Mouse (Mus musculus) hindbrain, embryonic 10.5 days (tissue): ENCODE measurements around the gene Sds. TPM values are rescaled to one million over a fixed set of nuclear protein-coding genes. Genes with fewer than 3 reads are reported as not detected.
"Not testable (repeated sequence)": the region's sequence is repeated elsewhere in the genome, so short reads cannot be mapped to it uniquely, and the experiment has no call there.

ENCODE experiments used
- DNase-seq: peaks from one replicate; pipeline ENCODE4 v3.0.0-alpha.2; 2017; ENCODE audit warnings: low spot score
- H3K27ac ChIP-seq: fragments of 300-500 bp; sonication (generic); 2 replicates; pipeline ENCODE4 v1.5.1; 2016; ENCODE audit warnings: mild to moderate bottlenecking, moderate library complexity
- H3K27me3 ChIP-seq: fragments of 300-500 bp; sonication (generic); 2 replicates; pipeline ENCODE4 v1.6.1; 2016; ENCODE audit warnings: mild to moderate bottlenecking; ENCODE audit not compliant: poor library complexity, insufficient read depth, severe bottlenecking
- H3K36me3 ChIP-seq: fragments of 300-500 bp; sonication (generic); 2 replicates; pipeline ENCODE4 v1.6.1; 2016; ENCODE audit warnings: mild to moderate bottlenecking, moderate library complexity
- H3K4me1 ChIP-seq: fragments of 300-500 bp; sonication (generic); replicated peaks from 2 replicates; pipeline ENCODE4 v1.6.1; 2016; ENCODE audit warnings: mild to moderate bottlenecking
- H3K4me3 ChIP-seq: fragments of 300-500 bp; sonication (generic); 2 replicates; pipeline ENCODE4 v1.5.1; 2016; ENCODE audit warnings: mild to moderate bottlenecking, moderate library complexity
- H3K9me3 ChIP-seq: fragments of 300-500 bp; sonication (generic); 2 replicates; pipeline ENCODE4 v1.6.1; 2016; ENCODE audit warnings: mild to moderate bottlenecking, moderate library complexity
- WGBS: fragments of 180-500 bp; shearing (Covaris S2); methylation state at CpG from one replicate; pipeline ENCODE4 v1.1.7; 2016; 5-methylcytosine and 5-hydroxymethylcytosine counted together
- polyA plus RNA-seq: library from polyadenylated mRNA; unstranded; fragments of >200 nt; fragmentation: Nextera tagmentation; extraction: Ambion mirVana; gene quantifications from 2 replicates; pipeline ENCODE4 v1.2.1, GENCODE M21; 2016

Gene Sds
- polyA plus RNA-seq, 1 experiment from 2014 or later = not detected

- Histone ChIP-seq H3K36me3 (peaks cover 64% of the 10 kb centered on the region), H3K27me3 (no peaks in the 10 kb centered on the region), H3K9me3 (no peaks in the 10 kb centered on the region), H3K4me1 (peaks cover 28% of the 10 kb centered on the region), H3K27ac (no peak overlapping the region), H3K4me3 (no peak overlapping the region)
- no peak for DNase-seq
- 91% methylated on average over 3 of the region's 3 CpGs for WGBS
Measured at GRCm38 (mm10) chr5:120497071-120497470, 20.7 kb downstream of the Sds start.

GRCm38 (mm10) chr5:120499202-120499601 lies 22.9 kb downstream of the Sds start:
- H3K27ac ChIP-seq = no peak overlapping the region
- H3K4me1 ChIP-seq = peaks cover 33% of the 10 kb centered on the region
- no peaks in the 10 kb centered on the region for H3K27me3 ChIP-seq
- no peak overlapping the region for H3K4me3 ChIP-seq
- no peaks in the 10 kb centered on the region for H3K9me3 ChIP-seq
- 86% methylated on average over 4 of the region's 4 CpGs for WGBS
- peaks cover 44% of the 10 kb centered on the region for H3K36me3 ChIP-seq
- DNase-seq = no peak

DNA sequence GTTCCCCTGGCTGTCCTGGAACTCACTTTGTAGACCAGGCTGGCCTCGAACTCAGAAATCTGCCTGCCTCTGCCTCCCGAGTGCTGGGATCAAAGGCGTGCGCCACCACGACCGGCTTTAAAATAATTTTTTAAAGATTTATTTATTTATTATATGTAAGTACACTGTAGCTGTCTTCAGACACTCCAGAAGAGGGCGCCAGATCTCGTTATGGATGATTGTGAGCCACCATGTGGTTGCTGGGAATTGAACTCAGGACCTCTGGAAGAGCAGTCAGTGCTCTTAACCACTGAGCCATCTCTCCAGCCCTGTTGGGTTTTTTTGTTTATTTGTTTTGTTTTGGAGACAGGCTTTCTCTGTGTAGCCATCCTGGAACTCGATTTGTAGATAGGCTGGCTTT lies 24.3 kb downstream of the Sds start:
- H3K27me3 ChIP-seq, H3K27ac ChIP-seq, H3K9me3 ChIP-seq, H3K4me3 ChIP-seq, DNase-seq: not testable (repeated sequence)
- H3K4me1 ChIP-seq = peaks cover 25% of the 10 kb centered on the region
- H3K36me3 ChIP-seq = peaks cover 30% of the 10 kb centered on the region
- 85% methylated on average over 9 of the region's 9 CpGs for WGBS

DNA sequence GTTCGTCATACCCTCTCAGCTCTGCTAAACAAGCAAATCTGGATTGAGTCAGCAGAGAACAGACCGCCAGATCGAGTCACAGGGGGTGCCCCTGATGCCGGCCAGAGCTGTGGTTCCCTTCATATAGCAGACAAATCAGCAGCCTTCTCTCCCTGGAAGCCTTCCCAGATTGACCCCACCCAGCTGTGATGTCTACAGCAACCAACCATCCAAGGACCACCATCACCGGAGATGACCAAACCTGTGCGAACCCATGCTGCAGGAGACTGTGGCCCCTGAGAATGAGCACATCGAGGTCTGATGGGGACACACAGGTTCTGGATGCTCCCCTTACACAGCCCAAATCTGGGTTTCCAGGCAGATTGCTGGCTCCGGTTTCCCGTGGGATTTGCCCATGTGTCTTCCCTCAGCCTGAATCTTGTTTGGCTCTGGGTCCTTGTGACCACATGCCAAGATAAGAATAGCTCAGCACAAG lies 25.9 kb downstream of the Sds start:
- H3K36me3 ChIP-seq = peaks cover 15% of the 10 kb centered on the region
- no peak for DNase-seq
- no peaks in the 10 kb centered on the region for H3K9me3 ChIP-seq
- 67% methylated on average over 9 of the region's 9 CpGs for WGBS
- no peaks in the 10 kb centered on the region for H3K27me3 ChIP-seq
- peak overlapping the region; percentile 96 for H3K4me3 ChIP-seq
- H3K27ac ChIP-seq = no peak overlapping the region
- H3K4me1 ChIP-seq = peaks cover 26% of the 10 kb centered on the region

DNA sequence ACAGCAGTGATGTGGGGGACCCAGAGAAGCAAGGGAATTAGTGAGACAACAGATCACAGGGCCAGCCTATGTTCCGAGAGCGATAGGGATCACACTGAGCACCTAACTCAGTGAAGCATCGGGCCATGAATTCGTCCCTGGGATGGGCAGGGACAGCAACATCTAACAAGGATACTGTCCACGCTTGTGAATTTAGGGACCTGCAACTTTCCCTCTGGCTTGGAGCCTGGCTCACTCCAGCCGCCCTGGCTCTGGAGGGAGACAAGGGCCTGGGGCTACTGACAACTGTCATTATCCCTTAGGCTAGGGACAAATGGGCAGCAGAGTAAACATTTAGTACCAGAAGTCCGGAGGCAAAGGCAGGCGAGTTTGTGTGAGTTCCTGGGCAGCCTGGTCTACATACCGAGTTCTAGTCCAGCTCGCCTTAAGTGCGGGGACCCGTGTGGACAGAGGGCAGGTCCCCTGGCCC lies 26.4 kb downstream of the Sds start:
- WGBS = 12% methylated on average over 12 of the region's 12 CpGs
- Histone ChIP-seq H3K4me3 (peak overlapping the region; percentile 96), H3K36me3 (peaks cover 11% of the 10 kb centered on the region), H3K27me3 (no peaks in the 10 kb centered on the region), H3K9me3 (no peaks in the 10 kb centered on the region), H3K27ac (peak overlapping the region; percentile 89), H3K4me1 (peaks cover 26% of the 10 kb centered on the region)
- no peak for DNase-seq

- under 1% methylated on average over 55 of the region's 55 CpGs for WGBS
- H3K9me3 ChIP-seq = no peaks in the 10 kb centered on the region
- peak within 1 kb of the TSS; percentile 96 for H3K4me3 ChIP-seq
- no peaks in the 10 kb centered on the region; the same call in 1 of the 2 replicates for H3K27me3 ChIP-seq
- peak; percentile 96 for DNase-seq
- peaks cover 9% of the 10 kb centered on the region for H3K36me3 ChIP-seq
- H3K27ac ChIP-seq = peak within 1 kb of the TSS; percentile 89
- H3K4me1 ChIP-seq = peaks cover 26% of the 10 kb centered on the region
Measured at GRCm38 (mm10) chr5:120503144-120503795, 26.9 kb downstream of the Sds start, which contains the start of gene Plbd2. TSS of gene Plbd2 (minus strand) at chr5:120503625.

GRCm38 (mm10) chr5:120505368-120505767 lies 29.0 kb downstream of the Sds start:
- Histone ChIP-seq H3K27ac (peak overlapping the region; percentile 57), H3K27me3 (no peaks in the 10 kb centered on the region; the same call in 1 of the 2 replicates), H3K36me3 (no peaks in the 10 kb centered on the region), H3K4me1 (peaks cover 31% of the 10 kb centered on the region), H3K4me3 (peak overlapping the region; percentile 19; the same call in 1 of the 2 replicates), H3K9me3 (peaks cover 5% of the 10 kb centered on the region)
- whole genome bisulfite sequencing = 22% methylated on average over 16 of the region's 16 CpGs
- peak; percentile 78 for DNase-seq

DNA sequence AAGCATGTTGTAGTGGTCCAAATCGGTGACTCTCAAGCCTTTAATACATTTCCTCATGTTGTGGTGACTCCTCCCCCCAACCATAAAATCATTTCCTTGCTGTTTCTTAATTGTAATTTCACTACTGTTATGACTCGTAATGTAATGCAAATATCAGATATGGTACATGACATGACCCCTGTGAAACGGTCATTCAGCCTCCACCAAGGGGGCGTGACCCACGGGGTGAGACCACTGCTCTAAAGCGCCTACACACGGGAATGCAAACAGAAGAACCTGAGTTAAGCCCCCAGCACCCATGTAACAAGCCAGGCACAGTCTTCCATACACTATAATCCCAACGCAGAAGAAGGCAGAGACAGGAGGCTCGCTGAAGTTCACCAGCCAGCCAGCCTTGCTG lies 29.5 kb downstream of the Sds start:
- no peak for DNase-seq
- Histone ChIP-seq H3K9me3 (peaks cover 5% of the 10 kb centered on the region), H3K27me3 (no peaks in the 10 kb centered on the region; the same call in 1 of the 2 replicates), H3K27ac (no peak overlapping the region; the same call in 1 of the 2 replicates), H3K4me1 (peaks cover 35% of the 10 kb centered on the region), H3K36me3 (no peaks in the 10 kb centered on the region), H3K4me3 (0 out of 2 replicates have a peak overlapping the region, but pooled peaks have one; percentile 19)
- WGBS = 72% methylated on average over 9 of the region's 9 CpGs

GRCm38 (mm10) chr5:120506490-120506889 lies 30.2 kb downstream of the Sds start:
- Histone ChIP-seq H3K4me1 (peaks cover 40% of the 10 kb centered on the region), H3K27ac (no peak overlapping the region), H3K9me3 (peaks cover 5% of the 10 kb centered on the region), H3K36me3 (no peaks in the 10 kb centered on the region), H3K4me3 (no peak overlapping the region), H3K27me3 (peaks cover 3% of the 10 kb centered on the region; the same call in 1 of the 2 replicates)
- no peak for DNase-seq
- WGBS = 75% methylated on average over 9 of the region's 9 CpGs

DNA sequence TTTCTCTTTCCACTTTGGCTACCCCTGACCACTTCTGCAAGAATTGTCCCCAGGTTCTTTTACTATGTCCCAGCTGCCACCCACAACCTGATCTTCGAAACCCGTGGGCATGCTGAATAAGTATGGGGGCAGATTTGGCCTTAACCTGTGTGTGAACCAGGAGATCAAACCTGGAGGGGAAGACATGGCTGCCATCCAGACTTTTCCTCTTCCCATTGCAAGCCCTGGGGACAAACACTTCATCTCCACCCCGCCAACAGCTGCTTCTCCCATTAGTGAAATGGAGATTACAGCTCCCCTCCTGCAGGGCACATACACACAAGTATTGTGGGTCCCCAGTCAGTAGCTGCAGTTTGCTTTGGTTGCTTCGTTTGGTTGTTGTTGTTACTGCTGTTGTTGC lies 31.0 kb downstream of the Sds start:
- H3K27me3 ChIP-seq = peaks cover 12% of the 10 kb centered on the region
- H3K36me3 ChIP-seq = no peaks in the 10 kb centered on the region
- H3K4me3 ChIP-seq = no peak overlapping the region
- 53% methylated on average over 4 of the region's 4 CpGs for WGBS
- H3K27ac ChIP-seq = no peak overlapping the region
- no peak for DNase-seq
- peaks cover 36% of the 10 kb centered on the region for H3K4me1 ChIP-seq
- H3K9me3 ChIP-seq = peaks cover 5% of the 10 kb centered on the region

GRCm38 (mm10) chr5:120510982-120511642 lies 34.8 kb downstream of the Sds start, which contains the start of gene Slc8b1:
TSS of gene Slc8b1 (plus strand) at chr5:120511168.
- WGBS = 1% methylated on average over 36 of the region's 36 CpGs
- peak; percentile 95 for DNase-seq

GRCm38 (mm10) chr5:120511643-120512220 lies 35.4 kb downstream of the Sds start:
- Histone ChIP-seq H3K27me3 (peaks cover 19% of the 10 kb centered on the region), H3K4me3 (peak overlapping the region; percentile 57), H3K9me3 (peaks cover 5% of the 10 kb centered on the region), H3K36me3 (no peaks in the 10 kb centered on the region), H3K4me1 (peaks cover 57% of the 10 kb centered on the region), H3K27ac (peak overlapping the region; percentile 82)
- WGBS = 39% methylated on average over 14 of the region's 14 CpGs
- no peak for DNase-seq

More at GRCm38 (mm10) chr5:120510982-120511642, 34.8 kb downstream of the Sds start, which contains the start of gene Slc8b1:
- Histone ChIP-seq H3K36me3 (no peaks in the 10 kb centered on the region), H3K27ac (peak within 1 kb of the TSS; percentile 82), H3K9me3 (peaks cover 5% of the 10 kb centered on the region), H3K4me3 (peak within 1 kb of the TSS; percentile 57), H3K4me1 (peaks cover 51% of the 10 kb centered on the region), H3K27me3 (peaks cover 19% of the 10 kb centered on the region)
